Mouse (Mus musculus) MEL (cell line): ENCODE results near the gene Txn2. TPM values are rescaled to one million over a fixed set of nuclear protein-coding genes. Genes with fewer than 3 reads are reported as not detected.

Experiments used
- polyA plus RNA-seq, 2 experiments: library from polyadenylated mRNA; stranded (reverse) in 1 of 2; unstranded in 1 of 2; fragments of >175 nt in 1 of 2; fragments of >200 nt in 1 of 2; gene quantifications; 2 replicates each; pipeline versions ENCODE4 v1.2.1 to v1.2.4; 2012; ENCODE audit warnings: low replicate concordance in 2 of 2, low read depth in 1 of 2; ENCODE audit not compliant: insufficient read length in 2 of 2, insufficient read depth in 1 of 2, missing spikeins in 1 of 2
- total RNA-seq: library from RNA; depleted of rRNA; stranded (reverse); fragments of 300-350 nt; gene quantifications from 2 replicates; pipeline ENCODE4 v1.2.3, GENCODE M21; 2012; rRNA removed

Gene Txn2
- total and polyA plus RNA-seq, 3 experiments = 114 to 416 (median 207) TPM

Other genes starting within 250 kb of the Txn2 start
- not detected in 2 replicates for gene Apol7e, start 230.1 kb downstream of the Txn2 start, total RNA-seq
- gene Apol7e, start 230.1 kb downstream of the Txn2 start, polyA plus RNA-seq = not detected
- gene Apol9b, start 200.0 kb downstream of the Txn2 start, total RNA-seq = not detected in 2 replicates
- not detected for gene Apol9b, start 200.0 kb downstream of the Txn2 start, polyA plus RNA-seq
- gene Apol8, start 172.0 kb downstream of the Txn2 start, total RNA-seq = 0.39 and 1.4 TPM in 2 replicates
- gene Apol8, start 172.0 kb downstream of the Txn2 start, polyA plus RNA-seq = under 1 TPM in 1 of 2 experiments, not detected in 1; 0.74 TPM
- gene Myh9, start 86.8 kb downstream of the Txn2 start, total RNA-seq = 59.3 and 65.1 TPM in 2 replicates
- 100 to 1,000 TPM; 158 to 176 TPM for gene Myh9, start 86.8 kb downstream of the Txn2 start, polyA plus RNA-seq
- 6.3 and 9.9 TPM in 2 replicates for gene Foxred2, start 27.7 kb upstream of the Txn2 start, total RNA-seq
- gene Foxred2, start 27.7 kb upstream of the Txn2 start, polyA plus RNA-seq = 10 to 100 TPM in 1 of 2 experiments, not detected in 1; 12.2 TPM
- gene Eif3d, start 41.8 kb upstream of the Txn2 start, total RNA-seq = 507 and 521 TPM in 2 replicates
- gene Eif3d, start 41.8 kb upstream of the Txn2 start, polyA plus RNA-seq = 100 to 1,000 TPM; 619 to 738 TPM
- gene Cacng2, start 191.0 kb upstream of the Txn2 start, total RNA-seq = not detected in 2 replicates
- gene Cacng2, start 191.0 kb upstream of the Txn2 start, polyA plus RNA-seq = not detected
- gene Ift27, start 245.1 kb upstream of the Txn2 start, total RNA-seq = 9.7 and 10.4 TPM in 2 replicates
- gene Ift27, start 245.1 kb upstream of the Txn2 start, polyA plus RNA-seq = 10 to 100 TPM in 1 of 2 experiments, not detected in 1; 18.0 TPM